Mouse (Mus musculus) thymus, postnatal 25 days (tissue): ENCODE measurements around the gene Pcolce2.
"Not testable (repeated sequence)": the region's sequence is repeated elsewhere in the genome, so short reads cannot be mapped to it uniquely, and the experiment has no call there.

Experiments used
- DNase-seq: peaks from one replicate; pipeline ENCODE4 v3.0.0; 2022

Pcolce2 gene

GRCm38 (mm10) chr9:95637271-95638181 lies at the start of gene Pcolce2:
Gene Pcolce2, plus strand, starts transcription at chr9:95637601.
- DNase-seq, result no peak

GRCm38 (mm10) chr9:95588070-95588469 lies 49.3 kb upstream of the Pcolce2 start:
- DNase-seq, result no peak

GRCm38 (mm10) chr9:95594291-95594690 lies 43.1 kb upstream of the Pcolce2 start:
- DNase-seq, result no peak

GRCm38 (mm10) chr9:95597466-95598178 lies 39.8 kb upstream of the Pcolce2 start:
- no peak for DNase-seq

GRCm38 (mm10) chr9:95598179-95598721 lies 39.2 kb upstream of the Pcolce2 start:
- no peak for DNase-seq

GRCm38 (mm10) chr9:95599399-95599798 lies 38.0 kb upstream of the Pcolce2 start:
- DNase-seq, result peak; percentile 14

GRCm38 (mm10) chr9:95602849-95603248 lies 34.6 kb upstream of the Pcolce2 start:
- no peak for DNase-seq

- no peak for DNase-seq
These were observed 34.1 kb upstream of the Pcolce2 start for GRCm38 (mm10) chr9:95603316-95603715.

- no peak for DNase-seq
These were observed 30.2 kb upstream of the Pcolce2 start for GRCm38 (mm10) chr9:95607196-95607595.

GRCm38 (mm10) chr9:95612246-95612768 lies 25.1 kb upstream of the Pcolce2 start:
- no peak for DNase-seq

GRCm38 (mm10) chr9:95613426-95614127 lies 23.8 kb upstream of the Pcolce2 start:
- no peak for DNase-seq

GRCm38 (mm10) chr9:95614861-95615615 lies 22.4 kb upstream of the Pcolce2 start:
- DNase-seq, result no peak

- DNase-seq, result no peak
These were observed 21.4 kb upstream of the Pcolce2 start for GRCm38 (mm10) chr9:95615961-95616360.

GRCm38 (mm10) chr9:95618572-95618971 lies 18.8 kb upstream of the Pcolce2 start:
- no peak for DNase-seq

- no peak for DNase-seq
These were observed 13.3 kb upstream of the Pcolce2 start for GRCm38 (mm10) chr9:95624072-95624471.

GRCm38 (mm10) chr9:95628439-95628948 lies 8.9 kb upstream of the Pcolce2 start:
- no peak for DNase-seq

GRCm38 (mm10) chr9:95629561-95629960 lies 7.8 kb upstream of the Pcolce2 start:
- DNase-seq, result not testable (repeated sequence)

GRCm38 (mm10) chr9:95636395-95636794 lies 1.0 kb upstream of the Pcolce2 start:
- no peak for DNase-seq

- no peak for DNase-seq
These were observed 2.5 kb downstream of the Pcolce2 start for GRCm38 (mm10) chr9:95639919-95640318.

GRCm38 (mm10) chr9:95645926-95646325 lies 8.5 kb downstream of the Pcolce2 start:
- no peak for DNase-seq

- DNase-seq, result no peak
These were observed 16.0 kb downstream of the Pcolce2 start for GRCm38 (mm10) chr9:95653363-95653762.

- no peak for DNase-seq
These were observed 17.0 kb downstream of the Pcolce2 start for GRCm38 (mm10) chr9:95654356-95654755.
